Mouse (Mus musculus) skeletal muscle tissue, adult 2 months (tissue): ENCODE results near the gene Mgat1.

Experiments used
- DNase-seq: peaks from one replicate; pipeline ENCODE4 v3.0.0-alpha.2; 2012; ENCODE audit warnings: low read depth, low spot score

Gene Mgat1

GRCm38 (mm10) chr11:49241471-49241870, 2.5 kb upstream of the Mgat1 start:
- DNase-seq = no peak

GRCm38 (mm10) chr11:49242944-49243626, 906 bp upstream of the Mgat1 start:
- peak; percentile 24 for DNase-seq

GRCm38 (mm10) chr11:49244595-49244930, 572 bp downstream of the Mgat1 start:
- DNase-seq = no peak

- DNase-seq = no peak
Observed at GRCm38 (mm10) chr11:49245176-49245575, 1.2 kb downstream of the Mgat1 start.

GRCm38 (mm10) chr11:49245634-49246415, 1.8 kb downstream of the Mgat1 start:
- DNase-seq = no peak

GRCm38 (mm10) chr11:49246523-49246922, 2.5 kb downstream of the Mgat1 start:
- DNase-seq = no peak

GRCm38 (mm10) chr11:49247255-49247654, 3.3 kb downstream of the Mgat1 start:
- no peak for DNase-seq

GRCm38 (mm10) chr11:49248226-49248973, 4.4 kb downstream of the Mgat1 start:
- DNase-seq = peak; percentile 50

GRCm38 (mm10) chr11:49248974-49249700, 5.1 kb downstream of the Mgat1 start:
- DNase-seq = no peak

- DNase-seq = peak; percentile 48
Observed at GRCm38 (mm10) chr11:49249811-49250421, 5.9 kb downstream of the Mgat1 start.

GRCm38 (mm10) chr11:49250422-49251379, 6.7 kb downstream of the Mgat1 start:
- peak; percentile 81 for DNase-seq

- DNase-seq = no peak
Observed at GRCm38 (mm10) chr11:49251380-49251761, 7.4 kb downstream of the Mgat1 start.

- no peak for DNase-seq
Observed at GRCm38 (mm10) chr11:49252048-49252447, 8.1 kb downstream of the Mgat1 start.

- DNase-seq = no peak
Observed at GRCm38 (mm10) chr11:49253035-49253434, 9.0 kb downstream of the Mgat1 start.

- DNase-seq = no peak
Observed at GRCm38 (mm10) chr11:49259296-49259695, 15.3 kb downstream of the Mgat1 start.

- no peak for DNase-seq
Observed at GRCm38 (mm10) chr11:49259829-49260228, 15.8 kb downstream of the Mgat1 start.

GRCm38 (mm10) chr11:49260598-49261312, 16.8 kb downstream of the Mgat1 start:
- no peak for DNase-seq

GRCm38 (mm10) chr11:49261313-49261855, 17.4 kb downstream of the Mgat1 start:
- DNase-seq = no peak

GRCm38 (mm10) chr11:49262286-49262685, 18.3 kb downstream of the Mgat1 start:
- DNase-seq = no peak
